Mouse (Mus musculus) Patski (cell line): ENCODE measurements around the gene Cdh12. TPM values are rescaled to one million over a fixed set of nuclear protein-coding genes. Genes with fewer than 3 reads are reported as not detected.
A peak's percentile ranks its signal among the peaks of the same experiment; 100 is the strongest.

ENCODE experiments used
- ATAC-seq: fragments of 100-300 bp; one replicate; pipeline ENCODE4 v1.8.0; 2021
- CTCF ChIA-PET: fragments of 350-600 bp; sonication (Branson Sonifier 250); formaldehyde crosslinking; loops from one replicate; lab custom pipeline; 2022; ENCODE audit warnings: inconsistent platforms; lab: Charles Lee
- POLR2A ChIA-PET: fragments of 350-600 bp; sonication (Branson Sonifier 250); formaldehyde crosslinking; loops from one replicate; lab custom pipeline; 2022; ENCODE audit warnings: antibody characterized with exemption, inconsistent platforms; lab: Charles Lee
- DNase-seq: peaks from one replicate; pipeline ENCODE4 v3.0.0-alpha.2; 2011; ENCODE audit warnings: low read depth, low spot score
- H3K27me3 ChIP-seq: fragments of 371-371 bp; one replicate; pipeline ENCODE4 v1.5.1; 2021
- CTCF ChIP-seq: fragments of 100-300 bp; IDR thresholded peaks from one replicate; pipeline ENCODE4 v1.5.1; 2021
- in situ Hi-C: fragments of 300-500 bp; cut with MboI; formaldehyde crosslinking; loops from 3 replicates; pipeline ENCODE4 v1.11.1; 2018; ENCODE audit warnings: low pct_unique_long_range_greater_than_20kb, mixed read lengths
- polyA plus RNA-seq: library from polyadenylated mRNA; unstranded; gene quantifications from one replicate; pipeline ENCODE4 v1.2.3, GENCODE M21; 2021

Gene Cdh12
- not detected for polyA plus RNA-seq

DNA sequence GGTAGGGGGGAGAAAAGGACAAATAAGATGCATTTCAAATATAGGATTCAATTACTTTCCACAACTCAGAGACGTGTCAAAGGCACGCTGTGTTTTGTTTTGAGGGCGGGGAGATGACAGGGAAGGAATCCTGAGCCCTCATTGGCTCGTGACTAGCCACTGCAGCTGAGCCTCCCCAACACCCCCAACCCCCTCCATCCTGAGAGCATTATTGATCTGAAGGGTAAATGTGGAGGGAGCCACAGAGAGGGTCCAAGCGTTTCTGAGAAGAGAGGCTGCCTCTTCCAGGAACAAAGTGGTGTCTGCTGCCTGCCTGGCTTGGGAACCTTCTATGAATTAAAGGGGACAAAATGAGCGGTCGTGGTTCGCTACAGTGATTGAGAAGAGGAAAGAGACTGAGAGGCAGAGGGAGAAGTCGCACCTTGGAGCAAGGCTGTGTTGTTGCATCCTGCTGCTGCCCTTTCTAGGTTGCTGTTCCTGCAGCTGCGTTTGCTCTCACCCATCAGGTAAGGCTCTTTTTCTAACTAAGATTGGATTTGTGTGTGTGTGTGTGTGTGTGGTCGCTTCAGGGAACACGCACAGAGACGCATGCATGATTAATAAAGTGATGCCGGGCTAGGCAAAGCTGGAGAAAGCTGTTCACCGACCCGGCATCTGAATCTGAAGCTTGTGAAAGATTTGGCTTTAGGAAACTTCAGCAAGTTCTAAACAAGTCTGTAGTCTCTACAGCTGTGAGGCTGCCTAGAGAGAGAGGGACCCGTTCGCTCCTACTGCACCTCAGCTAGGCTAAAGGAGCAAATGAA is at the start of gene Cdh12:
Gene Cdh12, plus strand, starts transcription at position 405 of the 803 bp plus-strand sequence.
- peaks cover 5% of the 10 kb centered on the region for H3K27me3 ChIP-seq
- ATAC-seq: no peak
- TF ChIP-seq CTCF: no peak
- ChIA-PET POLR2A (interaction anchor here (0.6 kb wide), 1 partner anchor 851 kb away, joined by 3 read pairs; no protein-coding TSS in a partner anchor), CTCF (interaction anchor here (1.0 kb wide), 1 partner anchor 9 kb away, joined by 3 read pairs; no protein-coding TSS in a partner anchor)
- DNase-seq: no peak
- in situ Hi-C loops: no loop called here

- peak; percentile 36 for TF ChIP-seq CTCF
- no peaks in the 10 kb centered on the region for H3K27me3 ChIP-seq
- ChIA-PET POLR2A (no interaction called here), CTCF (interaction anchor here (0.9 to 2.2 kb wide), 2 partner anchors 10 to 12 kb away, joined by 3 to 5 read pairs; no protein-coding TSS in a partner anchor)
- no peak for ATAC-seq
- DNase-seq: no peak
- in situ Hi-C loops: no loop called here
Observed at GRCm38 (mm10) chr15:20403596-20403995, 45.5 kb upstream of the Cdh12 start.

DNA sequence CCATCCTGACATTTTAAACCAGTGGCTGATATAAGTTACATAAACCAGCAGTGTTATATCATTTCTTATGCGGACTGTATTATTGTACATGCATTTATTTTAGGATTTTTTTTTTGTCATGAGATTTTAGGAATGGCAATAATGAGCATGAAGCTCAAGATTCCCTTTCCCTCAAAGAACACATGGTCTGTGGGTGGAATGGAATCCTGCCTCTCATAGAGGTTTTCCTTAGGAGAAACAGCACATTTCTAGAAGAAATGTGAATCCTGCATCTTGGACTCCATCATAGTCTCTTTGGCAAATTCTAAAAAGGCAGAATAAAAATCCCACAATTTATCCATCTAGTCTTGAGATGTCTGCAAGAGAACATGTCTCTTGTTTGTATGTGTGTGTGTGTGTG is 35.7 kb upstream of the Cdh12 start:
- POLR2A ChIA-PET: no interaction called here
- H3K27me3 ChIP-seq: no peaks in the 10 kb centered on the region
- no peak for ATAC-seq
- no peak for DNase-seq
- CTCF ChIA-PET: interaction anchor here (0.9 to 1.6 kb wide), 2 partner anchors 9 to 12 kb away, joined by 3 to 5 read pairs; no protein-coding TSS in a partner anchor
- in situ Hi-C loops: no loop called here
- no peak for TF ChIP-seq CTCF

- TF ChIP-seq CTCF: no peak
- POLR2A ChIA-PET: no interaction called here
- H3K27me3 ChIP-seq: no peaks in the 10 kb centered on the region
- in situ Hi-C loops: no loop called here
- ATAC-seq (no peak), DNase-seq (no peak)
- CTCF ChIA-PET: no interaction called here
Observed at GRCm38 (mm10) chr15:20436356-20436755, 12.7 kb upstream of the Cdh12 start.

GRCm38 (mm10) chr15:20450558-20450957 is 1.5 kb downstream of the Cdh12 start:
- POLR2A ChIA-PET: no interaction called here
- CTCF ChIA-PET: no interaction called here

GRCm38 (mm10) chr15:20458508-20458907 is 9.4 kb downstream of the Cdh12 start:
- CTCF ChIA-PET: interaction anchor here (1.0 kb wide), 1 partner anchor 9 kb away, joined by 3 read pairs; the partner anchor contains the start of gene Cdh12
- H3K27me3 ChIP-seq: no peaks in the 10 kb centered on the region
- in situ Hi-C loops: no loop called here
- DNase-seq: no peak
- ATAC-seq: no peak
- POLR2A ChIA-PET: no interaction called here
- no peak for TF ChIP-seq CTCF

More at GRCm38 (mm10) chr15:20450558-20450957, 1.5 kb downstream of the Cdh12 start:
- ATAC-seq: no peak
- no peak for DNase-seq
- in situ Hi-C loops: no loop called here
- no peak for TF ChIP-seq CTCF
- peaks cover 5% of the 10 kb centered on the region for H3K27me3 ChIP-seq

- no peak for ATAC-seq
- POLR2A ChIA-PET: no interaction called here
Observed at GRCm38 (mm10) chr15:20462500-20462899, 13.4 kb downstream of the Cdh12 start.

GRCm38 (mm10) chr15:20463601-20464000 is 14.5 kb downstream of the Cdh12 start:
- ChIA-PET CTCF (no interaction called here), POLR2A (no interaction called here)
- no peak for TF ChIP-seq CTCF
- DNase-seq (no peak), ATAC-seq (no peak)
- no peaks in the 10 kb centered on the region for H3K27me3 ChIP-seq
- in situ Hi-C loops: no loop called here

More at GRCm38 (mm10) chr15:20462500-20462899, 13.4 kb downstream of the Cdh12 start:
- in situ Hi-C loops: no loop called here
- no peaks in the 10 kb centered on the region for H3K27me3 ChIP-seq
- TF ChIP-seq CTCF: no peak
- DNase-seq: no peak
- CTCF ChIA-PET: no interaction called here

GRCm38 (mm10) chr15:20550979-20551378 is 101.9 kb downstream of the Cdh12 start:
- CTCF ChIA-PET: no interaction called here
- no peaks in the 10 kb centered on the region for H3K27me3 ChIP-seq
- in situ Hi-C loops: no loop called here
- ATAC-seq: no peak
- POLR2A ChIA-PET: no interaction called here
- DNase-seq: no peak
- no peak for TF ChIP-seq CTCF

- DNase-seq: no peak
- ChIA-PET POLR2A (no interaction called here), CTCF (no interaction called here)
- no peak for TF ChIP-seq CTCF
- no peak for ATAC-seq
- H3K27me3 ChIP-seq: no peaks in the 10 kb centered on the region
- in situ Hi-C loops: no loop called here
Observed at GRCm38 (mm10) chr15:20571012-20571411, 121.9 kb downstream of the Cdh12 start.

DNA sequence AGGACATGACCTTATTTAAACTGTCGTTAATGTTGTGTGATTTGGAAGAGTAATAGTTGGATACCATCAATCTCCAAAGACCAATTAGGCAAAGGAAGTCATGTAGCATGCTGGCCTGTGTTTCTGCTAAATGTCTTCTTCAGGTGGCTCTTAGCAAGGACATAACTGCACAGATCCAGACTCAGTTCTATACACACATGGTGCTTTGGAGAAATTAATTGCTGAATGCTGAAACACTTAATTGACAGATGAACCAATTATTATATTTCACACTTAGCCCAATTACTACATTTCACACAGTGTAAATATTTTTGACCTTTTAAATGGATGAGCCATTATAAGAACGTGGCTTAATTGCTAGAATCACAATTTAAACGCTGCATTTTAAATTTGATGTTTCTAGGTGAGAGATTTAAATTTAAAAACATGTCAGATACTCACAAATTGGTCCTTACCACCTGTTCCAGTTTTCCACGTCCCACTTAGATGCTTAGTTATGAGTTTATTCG is 133.6 kb downstream of the Cdh12 start:
- ATAC-seq: no peak
- no peak for TF ChIP-seq CTCF
- CTCF ChIA-PET: no interaction called here
- H3K27me3 ChIP-seq: no peaks in the 10 kb centered on the region
- in situ Hi-C loops: no loop called here
- POLR2A ChIA-PET: no interaction called here
- no peak for DNase-seq
